Mouse (Mus musculus) myocyte (in vitro differentiated cells): ENCODE results near the gene Olfr509.

ENCODE experiments used
- MAX ChIP-seq: IDR thresholded peaks from one replicate; pipeline ENCODE4 v1.6.1; 2011; ENCODE audit warnings: low read depth, mild to moderate bottlenecking, control low read depth
- TCF3 ChIP-seq: IDR thresholded peaks from one replicate; pipeline ENCODE4 v1.6.1; 2011; ENCODE audit warnings: low read depth, control low read depth; ENCODE audit not compliant: insufficient read length
- USF1 ChIP-seq: IDR thresholded peaks from one replicate; pipeline ENCODE4 v1.6.1; 2011; ENCODE audit warnings: low read depth, mild to moderate bottlenecking, control low read depth, moderate library complexity

DNA sequence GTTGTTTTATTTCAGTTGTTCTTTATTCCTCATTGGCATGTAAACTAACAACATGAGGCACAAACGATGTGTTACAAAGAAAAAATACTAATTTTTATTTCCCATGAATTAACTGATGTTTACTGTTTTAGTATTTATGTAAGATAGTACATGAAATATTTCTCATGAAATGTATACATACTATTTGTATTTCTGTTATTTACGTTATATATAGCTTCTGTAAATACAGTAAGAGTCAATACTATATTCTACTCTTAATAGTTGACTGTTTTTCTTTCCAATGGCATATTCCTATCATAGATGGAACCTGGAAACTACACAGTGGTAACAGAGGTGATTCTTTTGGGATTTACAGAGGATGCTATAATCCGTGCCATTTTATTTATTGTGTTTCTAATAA lies 22.0 kb downstream of the Olfr509 start, which contains the start of gene Olfr508:
- TF ChIP-seq MAX (no peak), USF1 (no peak), TCF3 (no peak)
